Mouse (Mus musculus) ES-E14 (cell line): Measurements from ENCODE around the gene Fbxl17.

Source experiments
- CHD2 ChIP-seq: IDR thresholded peaks from 2 replicates; pipeline ENCODE4 v1.6.1; 2014; ENCODE audit warnings: mild to moderate bottlenecking, low read depth, low read length, inconsistent platforms
- HCFC1 ChIP-seq: IDR thresholded peaks from 2 replicates; pipeline ENCODE4 v1.6.1; 2012; ENCODE audit warnings: low read length, inconsistent platforms, borderline replicate concordance; ENCODE audit not compliant: insufficient read depth
- MAFK ChIP-seq: IDR thresholded peaks from 2 replicates; pipeline ENCODE4 v1.6.1; 2014; ENCODE audit warnings: mild to moderate bottlenecking, low read depth, low read length, inconsistent platforms; ENCODE audit not compliant: insufficient read depth
- ZC3H11A ChIP-seq: IDR thresholded peaks from 2 replicates; pipeline ENCODE4 v1.6.1; 2012; ENCODE audit warnings: low read depth, mild to moderate bottlenecking, inconsistent platforms, low read length, borderline replicate concordance
- ZNF384 ChIP-seq: IDR thresholded peaks from 2 replicates; pipeline ENCODE4 v1.6.1; 2012; ENCODE audit warnings: low read depth, low read length, inconsistent platforms

DNA sequence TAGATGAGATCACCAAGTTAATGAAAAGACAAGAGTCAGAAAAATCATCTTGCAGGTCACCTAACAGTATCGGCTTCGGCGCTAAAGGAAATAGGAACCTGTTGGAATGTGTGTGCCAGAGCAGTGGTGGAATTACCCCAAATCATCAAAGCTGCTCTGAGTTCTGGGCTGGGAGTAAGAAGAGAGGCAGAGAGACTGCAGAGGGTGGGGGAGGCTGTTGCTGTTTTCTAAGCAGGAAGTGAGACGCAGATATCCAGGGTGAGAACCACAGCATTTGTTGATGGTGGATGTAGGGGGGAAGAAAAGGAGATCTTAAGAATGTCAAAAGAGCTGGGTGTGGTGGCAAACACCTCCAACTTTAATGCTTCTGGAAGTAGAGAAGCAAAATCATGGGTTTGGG is 406.6 kb downstream of the Fbxl17 start:
- TF ChIP-seq HCFC1 (no peak), MAFK (no peak), ZNF384 (no peak), CHD2 (no peak), ZC3H11A (no peak)
